ENCODE assay signal across 8 mouse cellular contexts in the genomic region with DNA sequence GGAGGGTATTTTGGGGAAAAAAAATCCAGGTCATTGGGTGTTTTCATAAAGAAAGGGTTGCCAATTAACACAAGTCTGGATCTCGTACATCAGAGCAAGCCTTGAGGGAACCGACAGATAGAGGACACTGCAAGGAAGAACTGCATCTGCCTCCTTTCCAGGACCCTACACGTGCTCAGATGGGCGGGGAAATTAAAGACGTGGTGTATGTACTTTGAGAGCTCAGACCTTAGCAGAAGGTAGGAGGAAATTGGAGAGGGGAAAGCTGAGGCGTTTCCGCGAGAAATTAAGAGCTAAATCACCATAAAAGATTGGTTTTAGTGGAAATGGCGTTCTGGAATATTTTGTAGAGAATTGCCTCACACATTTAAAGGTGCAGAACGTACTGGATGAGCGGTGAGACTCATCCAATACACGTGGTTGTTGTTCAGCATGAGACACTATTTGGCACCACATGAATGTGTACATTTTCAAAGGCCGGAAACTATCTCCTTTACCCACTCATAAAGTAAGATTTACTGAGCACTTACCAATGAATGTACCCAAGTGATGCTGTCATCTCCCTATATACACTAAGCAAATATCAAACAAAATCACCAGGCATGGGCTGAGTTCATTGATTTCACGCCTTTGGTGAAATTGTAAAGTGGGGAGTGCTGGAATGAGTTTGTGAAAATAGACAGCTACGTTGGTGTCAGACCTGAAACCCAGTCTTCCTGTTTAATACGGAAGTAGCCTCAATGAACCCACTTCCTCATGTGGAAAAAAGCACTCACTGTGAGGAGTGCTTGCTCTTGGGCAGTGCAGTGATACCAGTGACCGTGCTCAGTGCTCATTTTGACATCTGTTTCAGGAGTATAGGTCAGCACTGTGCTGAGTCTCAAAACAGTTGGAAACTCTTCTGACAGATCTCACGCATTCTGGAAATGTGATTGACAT. TPM values are rescaled to one million over a fixed set of nuclear protein-coding genes. Genes with fewer than 3 reads are reported as not detected.
DNase-seq lines count a peak whose midpoint lies in the region; ATAC-seq lines count a peak whose summit lies in the region.

No protein-coding gene starts in this region.

- peak; percentile 21 for DNase-seq in layer of hippocampus, adult 9-11 months
- DNase-seq in layer of hippocampus, postnatal 36 days: no peak
- DNase-seq in T-cell, adult 2 months (ENCODE audit: low spot score): peak; percentile 57
- DNase-seq in kidney, postnatal 36 days: peak; percentile 37 to 39
- peak; percentile 43 for DNase-seq in thymus, postnatal 14 days
- DNase-seq in ovary, postnatal 10 days (ENCODE audit: low spot score): no peak

- H3K4me1 ChIP-seq in forebrain, embryonic 16.5 days (replicated peaks; ENCODE audit: control insufficient read depth, insufficient read depth, low read length): peaks cover 29% of the 10 kb centered on the region

- H3K9ac ChIP-seq in forebrain, embryonic 16.5 days (replicated peaks; ENCODE audit: low read depth, low read length): peak overlapping the region; percentile 88

- H3K36me3 ChIP-seq in forebrain, embryonic 16.5 days (ENCODE audit: control insufficient read depth, insufficient read depth): peaks cover 12% of the 10 kb centered on the region

- no peaks in the 10 kb centered on the region for H3K27me3 ChIP-seq in forebrain, embryonic 16.5 days (replicated peaks; ENCODE audit: control insufficient read depth, insufficient read depth, low read length)

- ATAC-seq in forebrain, embryonic 16.5 days: peak; percentile 19
- peak; percentile 51; the same call in 1 of the 2 replicates for ATAC-seq in megakaryocyte-erythroid progenitor cell, adult 5-6 weeks (replicated peaks; ENCODE audit: low FRiP score, low TSS enrichment, poor library complexity, severe bottlenecking)

- H3K9me3 ChIP-seq in forebrain, embryonic 16.5 days (ENCODE audit: control insufficient read depth, low read length): no peaks in the 10 kb centered on the region

- H3K27ac ChIP-seq in forebrain, embryonic 16.5 days (ENCODE audit: low read length): peak overlapping the region; percentile 93

- H3K4me3 ChIP-seq in forebrain, embryonic 16.5 days (replicated peaks; ENCODE audit: low read length): peak overlapping the region; percentile 95

- H3K4me2 ChIP-seq in forebrain, embryonic 16.5 days (ENCODE audit: low read length): peak overlapping the region; percentile 75

- 36% methylated on average over 18 of the region's 18 CpGs for WGBS in forebrain, embryonic 16.5 days

RNA-seq across cellular contexts. Expression of a gene that starts 0.9 kb away (rescaled TPM):
- 10 to 100 TPM; 43.5 to 45.3 TPM for total RNA-seq in layer of hippocampus, postnatal 36 days (2021)
- 43.2 and 43.5 TPM in 2 replicates for polyA plus RNA-seq in forebrain, embryonic 16.5 days (2015; fragmentation: Nextera tagmentation; extraction: Ambion mirVana)
- 30.4 and 38.6 TPM in 2 replicates for total RNA-seq in megakaryocyte-erythroid progenitor cell, adult 5-6 weeks (2014; fragmentation: Nextera tagmentation)
- 17.6 and 20.4 TPM in 2 replicates for total RNA-seq in megakaryocyte-erythroid progenitor cell, adult 5-6 weeks (2017)

RNA-seq across cellular contexts. Expression of a gene that starts 1.8 kb away (rescaled TPM):
- 10 to 100 TPM; 50.8 to 57.0 TPM for total RNA-seq in layer of hippocampus, postnatal 36 days (2021)
- 117 and 124 TPM in 2 replicates for polyA plus RNA-seq in forebrain, embryonic 16.5 days (2015; fragmentation: Nextera tagmentation; extraction: Ambion mirVana)
- 126 and 154 TPM in 2 replicates for total RNA-seq in megakaryocyte-erythroid progenitor cell, adult 5-6 weeks (2014; fragmentation: Nextera tagmentation)
- 105 and 107 TPM in 2 replicates for total RNA-seq in megakaryocyte-erythroid progenitor cell, adult 5-6 weeks (2017)

RNA-seq across cellular contexts. Expression of a gene that starts 29.2 kb away (rescaled TPM):
- total RNA-seq in layer of hippocampus, postnatal 36 days (2021): 10 to 100 TPM; 14.5 to 15.3 TPM
- polyA plus RNA-seq in forebrain, embryonic 16.5 days (2015; fragmentation: Nextera tagmentation; extraction: Ambion mirVana): 40.2 and 40.6 TPM in 2 replicates
- total RNA-seq in megakaryocyte-erythroid progenitor cell, adult 5-6 weeks (2014; fragmentation: Nextera tagmentation): 38.0 and 40.6 TPM in 2 replicates
- 20.5 and 40.9 TPM in 2 replicates for total RNA-seq in megakaryocyte-erythroid progenitor cell, adult 5-6 weeks (2017)

Comparison
In these comparisons a context has a peak if more than half of its experiments do, and no peak if none do; other contexts are left out.
1. DNase-seq: peak in layer of hippocampus, adult 9-11 months (single experiment), T-cell, adult 2 months (single experiment), kidney, postnatal 36 days (2 of 2) and thymus, postnatal 14 days (single experiment); none in layer of hippocampus, postnatal 36 days (0 of 2) and ovary, postnatal 10 days (single experiment).